Mouse (Mus musculus): ENCODE results near the gene Arl4d.
"Not testable (repeated sequence)": the region's sequence is repeated elsewhere in the genome, so short reads cannot be mapped to it uniquely, and the experiment has no call there.

The Arl4d gene

DNA sequence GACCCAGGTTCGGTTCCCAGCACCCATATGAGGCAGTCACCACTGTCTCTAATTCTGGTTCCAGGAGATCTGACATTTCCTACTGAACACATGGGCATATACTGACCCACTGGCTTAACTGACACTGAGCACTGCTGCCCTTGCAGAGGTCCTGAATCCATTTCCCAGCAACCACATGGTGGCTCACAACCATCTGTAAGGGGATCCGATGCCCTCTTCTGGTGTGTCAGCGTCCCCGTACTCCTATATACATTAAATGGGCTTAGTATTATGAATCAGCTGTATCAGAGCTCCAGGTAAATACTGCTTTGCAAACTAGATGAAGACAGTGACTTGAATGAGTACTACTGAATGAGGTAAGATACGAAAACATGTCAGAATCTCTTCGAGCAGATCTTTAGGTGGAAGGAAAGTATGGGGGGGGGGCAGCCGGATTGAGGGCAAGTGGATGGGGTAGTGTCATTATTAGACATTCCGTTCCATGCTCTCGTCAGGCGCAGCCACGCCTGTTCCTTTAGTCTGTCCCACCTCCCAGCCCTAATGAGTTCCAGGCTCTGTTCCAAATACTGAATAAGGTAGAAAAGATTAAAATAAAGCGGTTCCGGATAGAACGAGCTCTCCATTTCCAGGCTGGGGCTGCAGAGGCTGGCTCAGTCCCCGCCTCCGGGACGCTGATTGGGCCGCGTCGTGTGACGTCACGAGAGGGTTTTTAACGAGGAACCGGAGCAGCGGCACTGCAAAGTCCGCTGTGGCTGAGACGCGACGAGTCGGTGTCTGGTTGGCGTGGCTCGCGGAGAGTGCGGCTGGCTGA lies at the start of gene Arl4d:
Gene Arl4d (plus strand): TSS at position 717 of the 811 bp plus-strand sequence.
- peak; percentile 95 for DNase-seq (ENCODE audit: extremely low read depth, insufficient read length, low spot score)

DNA sequence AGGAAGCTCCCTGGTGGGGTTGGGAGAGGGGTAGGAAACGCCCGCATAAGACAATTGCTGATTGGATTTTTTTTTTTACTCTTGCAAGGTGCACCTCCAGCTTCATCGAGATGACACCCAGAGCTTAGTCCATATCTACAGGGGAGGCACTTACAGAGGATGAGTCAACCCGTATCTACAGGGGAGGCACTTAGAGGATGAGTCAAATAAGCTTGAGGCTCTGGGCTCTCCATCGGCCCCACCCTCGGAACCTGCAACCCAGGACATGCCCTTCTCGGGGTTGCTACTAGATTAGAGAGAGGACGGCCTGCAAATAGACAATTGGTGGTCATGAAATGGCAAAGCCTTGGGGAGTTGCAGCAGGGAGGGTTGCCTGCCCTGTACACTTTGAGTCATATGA lies 49.2 kb upstream of the Arl4d start:
- DNase-seq (ENCODE audit: extremely low read depth, insufficient read length, low spot score): no peak

DNA sequence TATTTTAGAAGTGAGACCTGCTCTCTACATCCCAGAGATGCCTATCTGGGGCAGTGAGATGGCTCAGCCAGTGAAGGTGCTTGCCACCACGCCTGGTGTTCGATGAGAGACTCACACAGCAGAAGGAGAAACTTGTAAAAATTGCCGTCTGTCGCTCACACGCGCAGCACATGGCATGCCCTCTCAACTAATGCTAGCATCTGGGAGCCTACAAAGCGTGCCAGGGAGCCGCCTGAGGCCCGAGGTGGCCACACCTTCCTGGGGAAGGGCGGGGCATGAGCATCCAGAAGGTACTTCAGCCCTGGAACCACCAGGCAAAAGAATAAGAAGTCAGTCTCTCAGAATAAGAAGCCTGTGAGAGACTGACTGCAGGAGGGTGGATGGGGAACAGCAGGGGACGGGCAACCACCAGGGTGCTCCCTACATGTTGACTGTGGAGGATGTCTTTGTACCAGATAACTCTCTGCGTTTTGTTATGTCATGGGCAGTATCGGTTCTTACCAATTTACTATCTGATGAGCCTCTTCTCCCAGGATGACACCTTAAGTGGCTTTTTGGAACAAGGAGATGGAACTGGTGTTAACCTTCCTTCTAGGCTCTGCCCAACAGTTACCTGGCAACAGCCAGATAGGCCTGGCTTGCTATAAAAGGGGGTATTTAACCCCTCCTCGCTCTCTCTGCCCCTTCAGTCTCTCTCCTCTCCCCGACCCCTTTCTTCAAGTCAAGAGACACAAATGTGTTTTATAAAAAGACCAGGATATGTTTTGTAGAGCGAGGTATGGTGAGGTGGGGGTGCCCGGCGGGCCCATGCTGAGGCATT lies 48.2 kb upstream of the Arl4d start:
- no peak for DNase-seq (ENCODE audit: extremely low read depth, insufficient read length, low spot score)

DNA sequence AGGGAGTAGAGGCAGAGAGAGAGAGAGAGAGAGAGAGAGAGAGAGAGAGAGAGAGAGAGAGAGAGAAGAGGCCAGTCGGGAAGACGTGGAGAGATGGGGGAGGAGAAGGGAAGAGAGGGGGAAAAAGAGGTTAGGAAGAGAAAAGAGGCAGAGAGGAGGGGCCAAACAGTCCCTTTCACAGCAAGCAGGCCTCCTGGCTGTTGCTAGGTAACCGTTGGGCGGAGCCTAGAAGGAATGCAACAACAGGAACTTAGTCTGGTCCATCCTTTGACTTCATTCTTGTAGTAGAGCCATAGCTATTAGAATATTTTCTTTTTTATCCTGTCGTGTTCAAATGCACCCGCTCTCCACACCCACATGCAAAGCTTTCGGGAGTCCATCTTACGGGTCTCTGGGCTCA lies 47.5 kb upstream of the Arl4d start:
- DNase-seq (ENCODE audit: extremely low read depth, insufficient read length, low spot score): no peak

DNA sequence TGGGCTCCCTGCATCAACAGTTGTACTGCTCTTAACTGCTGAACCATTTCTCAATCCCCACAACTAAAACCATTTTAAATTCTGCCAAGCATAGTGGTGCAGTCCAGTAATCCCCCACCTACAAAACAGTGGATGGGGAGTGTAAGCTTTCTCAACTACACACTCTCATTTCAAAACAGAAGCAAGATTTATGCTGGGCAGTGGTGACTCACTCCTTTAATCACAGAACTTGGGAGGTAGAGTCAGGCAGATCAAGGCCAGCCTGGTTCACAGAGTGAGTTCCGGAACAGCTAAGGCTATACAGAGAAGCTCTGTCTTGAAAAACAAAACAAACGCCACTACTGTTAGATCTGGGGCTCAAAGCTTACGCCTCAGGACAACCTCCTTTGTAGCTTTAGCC lies 46.7 kb upstream of the Arl4d start:
- DNase-seq (ENCODE audit: extremely low read depth, insufficient read length, low spot score): no peak

DNA sequence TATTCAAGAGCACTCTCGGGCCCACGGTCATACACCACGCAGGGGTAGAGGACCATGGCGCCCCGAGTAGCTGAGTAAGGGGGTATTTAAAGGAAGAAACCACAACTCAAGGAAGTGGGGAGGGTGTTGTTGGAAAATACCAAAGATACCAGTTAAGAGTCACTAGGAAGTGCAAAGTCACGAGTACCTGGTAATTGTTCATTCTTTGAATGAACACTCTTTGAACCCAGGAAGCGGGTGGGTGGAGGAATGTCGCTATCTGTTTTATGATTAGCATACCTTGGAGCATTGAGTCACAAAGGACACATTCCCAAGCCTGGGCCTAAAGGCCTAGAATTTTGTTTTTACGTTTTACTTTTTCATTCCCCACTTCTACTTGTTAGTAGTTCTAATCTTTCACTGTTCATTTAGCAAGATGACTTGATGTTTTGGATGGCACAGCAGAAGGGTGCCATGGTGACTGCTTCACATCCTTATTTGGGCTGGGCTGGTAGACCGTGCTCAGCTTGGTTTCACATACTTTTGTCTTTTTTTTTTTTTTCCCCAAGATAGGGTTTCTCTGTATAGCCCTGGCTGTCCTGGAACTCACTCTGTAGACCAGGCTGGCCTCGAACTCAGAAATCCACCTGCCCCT lies 45.2 kb upstream of the Arl4d start:
- DNase-seq (ENCODE audit: extremely low read depth, insufficient read length, low spot score): not testable (repeated sequence)

DNA sequence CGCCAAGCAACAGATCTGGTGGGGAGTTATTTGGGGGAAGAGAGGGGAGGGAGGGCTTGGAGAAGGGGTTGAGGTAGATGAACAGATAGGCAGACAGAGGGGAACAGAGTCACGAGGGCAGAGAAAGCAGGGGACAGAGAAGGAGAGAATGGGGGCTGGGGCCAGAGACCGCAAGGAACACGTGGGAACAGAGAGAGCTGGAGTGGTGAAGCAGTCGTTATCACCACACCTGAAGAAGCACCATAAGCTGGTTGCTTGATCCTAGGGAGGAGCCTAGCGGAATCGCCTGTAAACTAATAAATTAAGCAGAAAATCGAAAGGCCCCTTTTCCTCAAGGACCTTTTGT lies 38.7 kb upstream of the Arl4d start:
- DNase-seq (ENCODE audit: extremely low read depth, insufficient read length, low spot score): no peak

DNA sequence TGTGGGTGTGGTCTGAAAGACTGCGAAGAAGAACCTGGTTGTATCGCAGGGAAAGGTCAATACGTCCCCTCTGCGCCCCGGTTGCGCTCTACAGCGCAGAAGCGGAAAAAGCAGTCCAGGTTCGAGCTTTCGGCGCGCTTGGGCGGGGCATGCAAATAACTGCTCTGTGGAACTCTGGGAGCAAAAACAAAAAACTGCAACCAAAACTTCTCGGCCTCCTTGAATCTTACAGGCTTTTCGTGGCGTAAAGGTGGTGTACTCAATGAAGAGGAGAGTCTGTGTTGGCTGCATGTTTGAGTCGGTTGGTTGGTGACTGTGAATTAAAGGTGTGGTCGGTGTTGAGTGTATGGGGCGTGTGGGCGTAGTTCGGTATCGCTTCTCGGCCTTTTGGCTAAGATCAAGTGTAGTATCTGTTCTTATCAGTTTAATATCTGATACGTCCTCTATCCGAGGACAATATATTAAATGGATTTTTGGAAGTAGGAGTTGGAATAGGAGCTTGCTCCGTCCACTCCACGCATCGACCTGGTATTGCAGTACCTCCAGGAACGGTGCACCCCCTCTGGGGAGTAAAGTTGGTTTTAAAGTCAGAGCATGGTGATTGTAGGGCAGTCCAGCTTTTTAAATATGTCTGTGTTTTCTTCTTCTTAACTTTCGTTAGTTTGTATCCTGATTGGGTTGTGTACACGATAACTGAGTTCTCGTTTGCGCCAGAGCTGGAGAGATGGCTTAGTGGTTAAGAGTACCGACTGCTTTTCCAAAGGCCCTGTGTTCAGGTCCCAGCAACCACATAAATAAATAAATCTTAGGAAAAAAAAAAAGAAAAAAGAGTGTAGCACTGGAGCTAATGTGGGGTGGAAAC lies 38.1 kb upstream of the Arl4d start, which contains the start of gene Rdm1:
Gene Rdm1 (plus strand): TSS at position 201 of the 862 bp plus-strand sequence.
- DNase-seq (ENCODE audit: extremely low read depth, insufficient read length, low spot score): peak; percentile 84

DNA sequence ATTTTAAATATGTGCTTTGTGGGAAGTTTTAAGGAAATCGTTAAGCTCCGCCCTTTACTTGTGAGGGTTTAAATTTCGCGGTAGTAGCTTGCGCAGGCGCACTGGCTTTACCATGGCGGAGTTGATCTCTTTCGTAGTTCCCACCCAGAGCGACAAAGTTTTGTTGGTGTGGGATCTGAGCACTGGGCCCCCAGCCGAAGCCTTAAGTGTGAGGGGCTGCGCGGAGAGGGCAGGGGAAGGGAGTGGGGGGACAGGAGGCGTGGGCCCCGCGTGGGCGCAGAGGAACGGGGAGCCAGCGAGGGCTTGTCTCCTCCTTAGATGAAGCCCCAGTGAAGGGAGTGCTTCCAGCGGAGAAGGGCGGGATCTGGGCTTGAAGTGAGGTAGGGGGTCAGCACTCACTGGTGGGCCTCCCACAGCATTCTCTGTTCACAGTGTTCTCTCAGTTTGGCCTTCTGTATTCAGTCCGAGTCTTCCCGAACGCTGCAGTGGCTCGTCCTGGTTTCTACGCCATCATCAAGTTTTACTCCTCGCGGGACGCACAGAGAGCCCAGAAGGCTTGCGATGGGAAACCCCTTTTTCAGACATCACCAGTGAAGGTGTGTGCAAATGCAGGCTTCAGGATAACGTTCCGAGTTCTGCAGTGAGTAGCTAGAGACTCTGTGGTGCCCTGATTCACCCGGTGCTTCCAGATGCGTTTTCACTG lies 37.3 kb upstream of the Arl4d start:
- peak; percentile 95 for DNase-seq (ENCODE audit: extremely low read depth, insufficient read length, low spot score)

DNA sequence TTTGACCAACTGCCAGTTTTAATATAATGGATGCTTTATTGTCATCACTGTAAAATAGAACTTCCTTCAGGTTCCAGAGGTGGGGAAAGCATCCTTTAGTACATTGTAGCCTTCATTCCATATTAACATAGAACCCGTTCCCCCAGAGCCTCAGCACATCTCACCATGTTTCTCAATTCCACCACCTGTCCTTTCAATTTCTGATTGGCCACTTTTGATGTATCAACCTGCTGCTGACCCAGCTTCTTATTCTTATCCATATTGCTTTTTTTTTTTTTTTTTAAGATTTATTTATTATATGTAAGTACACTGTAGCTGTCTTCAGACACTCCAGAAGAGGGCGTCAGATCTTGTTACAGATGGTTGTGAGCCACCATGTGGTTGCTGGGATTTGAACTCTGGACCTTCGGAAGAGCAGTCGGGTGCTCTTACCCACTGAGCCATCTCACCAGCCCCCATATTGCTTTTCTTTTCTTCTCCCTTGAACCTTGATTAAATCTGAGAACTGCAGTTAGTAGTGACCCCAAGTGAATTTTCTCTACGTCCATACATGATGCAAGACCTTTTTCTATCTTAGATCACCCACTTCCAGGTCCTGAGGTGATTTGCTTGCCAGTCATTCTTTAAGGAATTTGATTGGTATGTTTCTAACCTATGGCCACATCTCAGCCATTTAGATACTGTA lies 36.5 kb upstream of the Arl4d start:
- not testable (repeated sequence) for DNase-seq (ENCODE audit: extremely low read depth, insufficient read length, low spot score)

DNA sequence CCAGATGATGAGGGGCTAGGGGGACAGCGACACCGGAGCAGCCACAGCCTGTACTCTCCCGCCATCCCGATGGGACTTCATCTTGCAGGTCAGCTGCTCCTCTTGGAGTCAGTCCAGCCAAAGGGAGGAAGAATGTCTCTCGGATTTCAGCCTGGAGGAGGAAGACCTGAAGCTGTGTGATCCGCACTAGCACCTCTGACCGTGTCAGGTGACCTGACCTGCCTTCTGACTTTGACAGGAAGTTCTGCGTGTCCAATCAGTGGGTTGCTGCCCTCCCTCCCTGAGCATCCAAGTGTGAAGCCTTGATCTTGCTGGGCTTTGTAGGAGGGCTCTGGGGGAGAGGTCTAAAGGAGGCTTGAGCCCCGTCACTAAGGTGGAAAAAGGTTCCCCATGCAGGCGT lies 29.7 kb upstream of the Arl4d start:
- DNase-seq (ENCODE audit: extremely low read depth, insufficient read length, low spot score): no peak

DNA sequence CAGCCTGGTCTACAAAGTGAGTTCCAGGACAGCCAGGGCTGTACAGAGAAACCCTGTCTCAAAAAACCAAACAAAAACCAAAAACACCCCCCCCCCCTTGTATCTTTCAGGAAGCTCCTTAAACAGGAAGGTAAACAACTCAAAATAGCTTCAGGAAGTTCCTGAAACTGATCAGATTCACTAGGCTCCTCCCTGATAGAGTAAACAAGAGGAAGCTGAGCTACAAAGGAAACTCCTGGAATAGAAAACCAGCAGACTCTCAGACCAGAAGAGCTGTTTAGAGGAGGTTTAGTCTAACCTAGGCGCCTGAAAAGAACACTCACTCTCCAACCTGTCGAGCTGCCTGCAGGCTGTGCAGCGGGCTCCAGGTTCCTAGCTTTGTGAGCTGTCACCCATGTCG lies 25.6 kb upstream of the Arl4d start:
- DNase-seq (ENCODE audit: extremely low read depth, insufficient read length, low spot score): no peak

DNA sequence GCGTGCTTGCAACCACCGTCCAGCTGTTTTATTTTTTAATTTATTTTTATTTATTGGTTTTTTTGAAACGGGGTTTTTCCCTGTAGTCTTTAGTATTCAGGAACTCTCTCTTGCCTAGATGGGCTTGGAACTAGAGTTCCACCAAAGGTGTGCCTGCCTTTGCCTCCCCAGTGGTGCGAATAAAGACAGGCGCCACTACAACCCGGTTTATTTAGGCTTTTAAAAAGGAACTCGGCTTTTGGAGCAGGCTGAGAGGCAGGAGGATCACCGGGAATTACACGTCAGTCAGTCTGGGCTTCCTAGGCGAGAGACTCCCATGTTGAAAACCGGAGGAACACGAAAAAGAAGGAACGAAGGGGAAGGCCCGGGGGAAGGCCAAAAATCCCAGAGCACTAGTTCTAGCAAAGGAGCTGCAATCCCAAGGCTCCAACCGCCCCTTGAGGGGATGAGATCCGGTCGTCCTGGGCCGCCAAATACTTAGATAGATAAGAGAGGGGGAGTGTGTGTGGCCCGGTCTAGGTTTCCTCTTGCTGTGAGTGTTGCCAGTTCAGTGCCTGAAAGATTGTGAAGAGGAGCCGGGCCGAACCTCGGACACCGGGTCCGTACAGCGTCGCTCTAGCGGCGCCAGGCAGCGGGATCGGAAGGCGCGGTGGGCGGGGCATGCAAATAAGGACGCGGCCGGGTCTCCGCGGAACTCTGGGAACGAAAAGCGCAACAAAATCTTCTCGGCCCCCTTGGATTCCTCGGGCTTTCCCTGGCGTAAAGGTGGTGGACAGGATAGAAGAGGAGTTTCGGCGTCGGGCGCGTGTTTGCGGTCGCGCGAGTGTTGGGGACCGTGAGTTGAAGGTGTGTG lies 24.3 kb upstream of the Arl4d start:
- DNase-seq (ENCODE audit: extremely low read depth, insufficient read length, low spot score): peak; percentile 85

DNA sequence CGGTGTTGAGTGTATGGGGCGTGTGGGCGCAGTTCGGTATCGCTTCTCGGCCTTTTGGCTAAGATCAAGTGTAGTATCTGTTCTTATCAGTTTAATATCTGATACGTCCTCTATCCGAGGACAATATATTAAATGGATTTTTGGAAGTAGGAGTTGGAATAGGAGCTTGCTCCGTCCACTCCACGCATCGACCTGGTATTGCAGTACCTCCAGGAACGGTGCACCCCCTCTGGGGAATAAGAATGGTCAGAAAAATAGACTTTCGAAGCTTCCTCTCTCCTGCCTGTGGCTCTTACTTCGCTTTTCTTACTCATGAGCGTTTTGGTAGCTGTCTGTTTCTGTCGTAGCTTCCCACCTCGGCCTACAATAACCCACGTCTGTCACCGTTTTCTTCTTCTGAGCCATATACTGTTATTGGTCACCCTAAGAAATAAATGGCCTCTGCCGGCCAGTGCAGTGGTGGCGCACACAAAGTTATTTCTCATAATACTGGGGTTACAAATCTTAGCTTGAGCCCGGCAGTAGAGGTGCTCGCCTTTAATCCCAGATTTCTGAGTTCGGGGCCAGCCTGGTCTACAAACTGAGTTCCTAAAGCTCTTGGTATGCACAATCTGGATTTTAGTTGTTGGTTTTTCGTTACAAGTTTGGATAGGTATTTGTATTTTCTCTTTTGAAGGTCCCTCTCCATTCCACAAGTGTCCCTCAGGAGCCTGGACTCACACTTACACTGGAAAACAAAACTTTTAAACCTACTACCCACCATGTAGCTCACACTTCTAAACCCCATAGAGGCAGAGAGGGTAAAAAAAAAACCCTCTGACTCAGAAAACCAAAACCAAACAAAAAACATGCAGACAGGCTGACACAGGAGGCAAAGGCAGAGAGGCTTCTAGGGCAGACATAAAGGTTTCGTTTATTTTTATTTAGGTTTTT lies 23.4 kb upstream of the Arl4d start:
- DNase-seq (ENCODE audit: extremely low read depth, insufficient read length, low spot score): peak; percentile 86

DNA sequence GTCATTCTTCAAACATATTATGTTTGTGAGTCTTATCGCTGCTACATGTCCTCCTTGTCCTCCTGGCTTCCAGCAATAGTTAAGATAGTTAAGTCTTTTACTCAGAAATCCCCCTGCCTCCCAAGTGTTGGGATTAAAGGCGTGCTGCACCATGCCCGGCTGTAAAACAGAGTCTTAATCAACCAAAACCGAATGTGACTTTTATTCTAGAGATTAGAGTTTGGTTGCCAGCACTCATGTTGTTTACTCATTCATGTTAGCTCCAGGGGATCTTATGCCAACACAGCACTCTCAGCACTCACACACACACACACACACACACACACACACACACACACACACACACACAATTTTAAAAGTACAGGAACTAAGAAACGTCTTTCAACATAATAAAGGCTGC lies 22.4 kb upstream of the Arl4d start:
- DNase-seq (ENCODE audit: extremely low read depth, insufficient read length, low spot score): peak; percentile 40

DNA sequence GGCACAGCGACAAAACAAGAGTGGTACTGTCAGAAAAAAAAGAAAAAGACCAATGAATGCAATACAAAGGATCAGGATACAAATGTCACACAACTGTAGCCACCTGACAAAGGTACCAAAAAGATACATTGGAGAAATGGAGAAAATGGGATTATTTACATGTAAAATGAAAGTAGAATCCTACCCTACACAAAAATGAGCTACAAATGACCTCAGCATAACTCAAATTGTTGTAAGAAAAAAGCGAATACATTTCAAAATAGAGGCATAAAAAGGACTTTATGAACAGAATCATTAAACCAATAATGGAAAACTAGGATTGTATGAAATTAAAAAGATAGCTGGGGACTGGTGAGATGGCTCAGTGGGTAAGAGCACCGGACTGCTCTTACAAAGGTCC lies 20.8 kb upstream of the Arl4d start:
- DNase-seq (ENCODE audit: extremely low read depth, insufficient read length, low spot score): peak; percentile 57

DNA sequence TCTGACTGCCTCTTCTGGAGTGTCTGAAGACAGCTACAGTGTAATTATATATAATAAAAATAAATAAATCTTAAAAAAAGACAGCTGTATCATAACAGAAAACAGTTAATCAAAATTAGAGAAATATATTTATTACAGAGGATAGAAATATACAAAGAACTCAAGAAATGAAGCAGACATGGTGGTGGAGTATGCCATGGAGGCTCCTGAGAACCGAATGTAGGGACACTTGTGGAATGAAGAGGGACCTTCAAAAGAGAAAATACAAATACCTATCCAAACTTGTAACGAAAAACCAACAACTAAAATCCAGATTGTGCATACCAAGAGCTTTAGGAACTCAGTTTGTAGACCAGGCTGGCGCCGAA lies 20.3 kb upstream of the Arl4d start:
- not testable (repeated sequence) for DNase-seq (ENCODE audit: extremely low read depth, insufficient read length, low spot score)

Data from 3134 (cell line).